Mouse (Mus musculus) embryo, embryonic 10 days (tissue): Measurements from ENCODE around the gene Gm10134.
"Not testable (repeated sequence)": the region's sequence is repeated elsewhere in the genome, so short reads cannot be mapped to it uniquely, and the experiment has no call there.

ENCODE experiments used
- DNase-seq: peaks from one replicate; pipeline ENCODE4 v3.0.0-alpha.2; 2015; ENCODE audit warnings: low spot score

Gene Gm10134

DNA sequence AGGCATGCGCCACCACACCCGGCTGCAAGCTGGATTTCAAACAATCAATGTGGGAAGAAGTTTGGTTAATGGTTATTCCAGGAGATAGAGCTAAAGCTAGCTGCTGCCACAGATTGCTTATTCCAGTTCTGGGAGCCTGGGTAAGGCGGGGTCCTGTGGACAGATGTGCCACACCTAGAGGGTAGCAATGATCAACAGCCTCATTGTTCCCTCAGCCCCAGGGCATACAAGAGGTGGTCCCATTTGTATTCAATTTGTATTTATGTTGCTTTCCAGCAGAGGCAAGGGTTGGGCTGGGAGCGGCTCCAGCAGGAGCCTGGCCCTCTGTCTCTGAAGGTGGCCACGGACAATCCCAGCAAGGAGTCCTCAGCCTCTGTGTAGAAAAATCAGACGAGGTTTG lies 396 bp downstream of the Gm10134 start:
- no peak for DNase-seq

DNA sequence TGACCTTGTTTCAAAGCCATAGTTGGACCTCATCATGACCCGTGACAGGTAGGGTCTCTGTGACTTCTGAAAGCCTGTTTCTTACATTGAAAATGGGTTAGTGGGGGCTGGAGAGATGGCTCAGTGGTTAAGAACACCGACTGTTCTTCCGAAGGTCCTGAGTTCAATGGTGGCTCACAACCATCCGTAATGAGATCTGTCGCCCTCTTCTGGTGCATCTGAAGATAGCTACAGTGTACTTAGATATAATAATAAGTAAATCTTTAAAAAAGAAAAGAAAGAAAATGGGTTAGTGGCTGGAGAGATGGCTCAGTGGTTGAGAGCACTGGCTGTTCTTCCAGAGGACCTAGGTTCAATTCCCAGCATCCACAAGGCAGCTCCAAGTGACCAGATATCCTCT lies 5.7 kb downstream of the Gm10134 start:
- DNase-seq, result not testable (repeated sequence)

DNA sequence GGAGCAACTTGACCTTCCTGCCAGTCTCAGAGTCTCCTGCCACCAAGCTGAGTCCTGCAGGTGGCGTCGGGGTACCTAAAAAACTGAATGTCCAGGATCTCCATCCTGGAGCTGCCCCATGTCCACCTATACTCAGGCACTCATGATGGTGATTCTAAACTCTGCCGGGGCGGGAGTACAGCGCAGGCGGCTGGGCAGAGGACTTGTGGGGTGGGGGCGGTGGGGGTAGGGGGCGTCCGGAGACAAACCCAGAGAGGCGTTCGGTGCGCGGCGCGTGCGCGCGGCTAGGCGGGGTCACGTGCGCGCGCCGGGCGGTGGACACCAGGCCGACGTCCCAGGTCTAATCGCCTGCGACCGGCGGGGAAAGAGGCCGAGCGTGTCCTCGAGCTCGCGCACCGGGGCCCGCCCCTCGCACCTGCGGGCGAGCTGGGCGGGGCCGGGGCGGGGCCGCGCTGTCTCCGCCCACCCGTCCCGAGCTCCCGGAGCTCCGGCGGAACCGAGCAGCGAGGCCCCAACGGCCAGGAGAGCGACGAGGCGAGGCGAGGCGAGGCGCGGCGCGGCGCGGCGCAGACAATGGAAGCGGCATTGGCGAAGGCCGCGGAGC lies 7.0 kb downstream of the Gm10134 start, which contains the start of gene Ralgds:
TSS of gene Ralgds (plus strand) at position 328 of the 604 bp plus-strand sequence.
- DNase-seq, result peak; percentile 77

DNA sequence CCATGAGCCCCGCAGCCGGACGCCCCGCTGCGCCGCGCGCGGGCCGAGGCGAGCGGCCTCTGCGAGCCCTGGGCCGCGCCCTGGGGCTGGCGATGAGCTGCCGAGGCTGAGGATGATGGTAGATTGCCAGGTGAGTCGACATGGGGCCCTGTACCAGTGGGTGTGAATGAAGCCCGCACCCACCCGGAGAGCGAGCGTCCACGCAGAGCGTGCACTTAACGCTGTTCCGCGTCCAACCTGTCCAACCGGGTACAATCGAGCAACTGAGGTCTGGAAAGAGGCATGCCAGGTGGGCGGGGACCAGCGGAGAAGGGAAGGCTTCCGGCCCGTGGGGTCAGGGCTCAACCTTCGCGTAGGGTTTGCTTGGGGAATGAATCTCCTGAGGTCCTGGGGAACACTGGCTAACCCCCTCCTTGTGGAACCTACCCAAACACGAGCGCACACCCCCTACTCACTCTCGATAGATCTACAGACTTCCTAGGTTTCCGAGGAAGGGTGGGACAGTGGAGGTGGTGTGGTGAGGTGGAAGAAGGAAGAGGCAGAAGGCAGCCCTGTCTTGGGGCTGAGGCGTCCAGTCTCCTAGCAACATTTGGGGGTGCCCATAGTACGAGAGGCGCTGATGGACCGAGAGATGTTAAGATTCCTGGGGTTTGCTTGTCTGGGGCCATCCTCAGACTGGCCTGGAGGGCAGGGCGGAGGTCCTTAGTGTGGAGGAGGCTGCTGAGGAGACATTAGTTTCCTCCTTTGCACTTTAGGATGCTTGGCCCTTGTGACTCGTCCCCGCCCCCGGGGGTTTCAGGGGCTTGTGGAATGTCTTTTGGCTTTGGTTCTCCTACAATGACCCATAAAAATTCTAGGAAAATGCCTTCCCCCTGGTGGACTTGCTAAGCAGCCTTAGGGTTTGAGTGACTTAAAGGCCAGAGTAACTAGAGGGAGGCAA lies 7.8 kb downstream of the Gm10134 start:
- peak; percentile 53 for DNase-seq

DNA sequence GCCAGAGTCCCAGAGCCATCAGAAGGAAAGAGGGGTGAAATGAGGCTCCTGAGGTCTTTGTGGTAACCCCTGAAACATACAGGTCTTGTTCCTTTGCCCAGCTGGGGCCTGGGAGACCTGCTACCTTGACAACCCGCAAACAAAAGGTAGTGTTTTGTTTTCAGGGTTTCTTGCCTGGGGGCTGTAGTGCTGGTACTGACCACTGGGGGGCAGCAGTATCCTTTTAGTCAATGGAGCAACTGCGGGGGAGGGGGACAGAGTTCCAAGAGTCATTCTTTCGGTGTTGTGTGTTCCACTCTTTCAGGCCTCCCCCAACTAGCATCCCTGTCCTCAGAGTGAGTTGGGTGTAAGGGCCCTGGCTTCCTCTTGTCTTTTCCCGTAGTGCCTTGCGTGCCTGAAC lies 8.6 kb downstream of the Gm10134 start:
- DNase-seq, result peak; percentile 82

DNA sequence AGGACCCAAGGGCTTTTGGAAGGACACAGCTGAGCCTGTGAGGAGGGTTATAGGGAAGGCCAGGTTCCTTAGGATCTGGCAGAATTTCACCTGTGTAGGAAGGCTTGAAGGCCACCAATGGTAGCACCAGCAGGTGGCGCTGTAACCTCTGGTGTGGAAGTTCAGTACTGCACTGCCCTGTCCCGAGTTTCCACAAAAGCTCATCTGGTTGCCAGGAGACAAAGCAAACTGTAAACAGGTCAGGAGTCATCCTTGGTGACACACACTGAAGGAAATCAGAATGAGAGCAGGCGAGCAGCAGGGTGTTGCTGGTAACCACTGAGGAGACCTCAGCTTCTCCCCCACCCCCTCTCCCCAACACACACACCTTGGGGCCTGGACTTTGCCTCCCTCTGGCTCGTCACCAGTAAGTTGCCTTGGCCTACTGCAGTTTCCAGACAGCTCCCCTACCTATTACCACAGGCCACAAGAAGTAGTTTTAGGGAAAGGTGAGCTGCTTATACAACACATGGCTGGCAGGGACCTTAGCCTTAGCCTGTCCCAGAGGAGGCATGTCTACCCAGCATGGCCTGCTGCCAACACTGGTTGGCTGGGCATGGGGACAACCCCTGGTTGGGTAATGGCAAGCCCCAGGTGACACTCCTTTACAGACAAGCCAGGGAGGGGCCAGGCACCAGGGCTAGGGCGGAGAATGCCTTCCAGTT lies 11.5 kb downstream of the Gm10134 start:
- peak; percentile 89 for DNase-seq

DNA sequence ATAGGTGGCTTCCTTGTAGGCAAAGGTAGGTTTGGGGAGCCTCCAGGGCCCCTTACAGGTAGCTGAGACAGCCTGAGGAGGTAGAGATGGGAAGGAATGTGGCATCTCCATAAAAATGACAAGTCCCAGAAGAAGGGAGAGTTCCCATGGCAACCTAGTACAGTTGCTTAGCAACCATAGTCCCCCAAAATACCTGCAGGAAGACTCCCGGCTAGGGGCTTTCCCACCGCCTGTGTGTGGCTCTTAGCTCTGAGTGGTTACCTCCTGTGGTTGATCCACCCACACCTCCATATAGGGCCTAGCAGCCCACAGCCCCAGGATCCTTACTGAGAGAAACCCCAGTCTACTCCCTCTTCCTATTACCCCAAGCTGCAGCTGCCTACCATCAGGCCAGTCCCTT lies 12.3 kb downstream of the Gm10134 start:
- no peak for DNase-seq

DNA sequence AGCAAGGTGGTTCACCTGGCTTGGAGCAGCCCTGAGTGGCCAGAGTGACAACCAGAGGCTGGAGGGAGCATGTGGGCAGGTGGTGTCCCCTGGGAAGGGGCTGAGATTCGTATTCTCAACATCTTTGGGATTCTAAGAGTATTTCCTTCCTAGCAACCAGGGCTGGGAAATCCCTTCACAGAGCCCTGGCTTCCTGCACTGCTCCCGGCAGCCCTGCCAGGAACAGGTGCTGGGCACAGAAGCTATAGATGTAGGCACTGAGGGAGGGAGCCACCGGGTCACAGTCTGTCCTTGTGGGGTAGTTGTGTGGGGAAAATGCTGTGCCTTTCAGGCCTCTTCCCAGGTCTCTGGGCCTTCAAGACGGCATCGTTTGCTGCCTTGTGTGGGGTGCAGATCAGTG lies 14.7 kb downstream of the Gm10134 start:
- DNase-seq, result no peak

DNA sequence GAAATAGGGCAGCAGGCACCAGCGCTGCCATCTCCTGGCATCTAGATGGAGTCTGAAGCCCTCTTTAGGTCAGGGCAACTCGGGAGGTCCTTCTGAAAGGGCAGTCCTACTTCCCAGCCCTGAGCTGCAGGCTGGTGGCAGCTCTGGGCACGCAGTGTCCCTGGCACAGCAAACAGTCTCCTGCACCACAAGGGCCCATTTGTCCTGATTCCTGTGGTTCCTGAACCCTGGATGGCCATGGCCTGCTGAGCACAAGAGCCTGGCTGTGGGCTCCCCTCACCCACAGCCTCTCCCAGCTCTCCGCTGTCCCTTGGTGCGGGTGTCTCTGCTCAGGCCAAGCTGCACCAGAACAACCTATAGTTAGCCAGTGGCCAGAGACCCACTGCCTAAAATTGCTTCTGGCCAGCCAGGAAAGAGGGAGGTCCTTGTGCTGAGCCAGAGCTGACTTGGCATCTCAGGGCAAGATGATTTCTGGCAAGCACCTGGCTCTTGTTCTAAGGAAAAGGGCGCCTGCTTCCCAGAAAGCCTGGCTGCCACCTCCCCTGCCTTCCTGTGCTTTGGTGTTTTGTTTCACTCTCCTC lies 15.8 kb downstream of the Gm10134 start:
- no peak for DNase-seq

DNA sequence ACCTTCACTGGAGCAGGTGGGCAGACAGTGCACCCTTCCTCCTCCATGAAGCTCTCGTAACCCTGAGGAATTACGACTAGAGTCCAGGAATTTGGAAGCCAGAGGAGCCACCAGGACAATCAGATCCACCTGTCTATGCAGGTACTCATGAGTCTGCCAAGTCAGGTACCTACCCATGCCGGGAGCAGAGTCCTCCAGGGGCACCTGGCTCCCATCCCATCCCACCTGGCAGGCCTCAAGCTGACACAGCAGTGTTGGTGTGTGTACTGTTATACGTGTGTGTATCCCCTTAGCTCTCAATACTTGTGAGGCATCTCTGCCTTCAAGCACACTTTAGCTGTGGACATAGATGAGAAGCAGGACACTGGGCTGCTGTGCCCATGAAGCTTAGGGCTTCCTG lies 16.3 kb downstream of the Gm10134 start:
- no peak for DNase-seq

DNA sequence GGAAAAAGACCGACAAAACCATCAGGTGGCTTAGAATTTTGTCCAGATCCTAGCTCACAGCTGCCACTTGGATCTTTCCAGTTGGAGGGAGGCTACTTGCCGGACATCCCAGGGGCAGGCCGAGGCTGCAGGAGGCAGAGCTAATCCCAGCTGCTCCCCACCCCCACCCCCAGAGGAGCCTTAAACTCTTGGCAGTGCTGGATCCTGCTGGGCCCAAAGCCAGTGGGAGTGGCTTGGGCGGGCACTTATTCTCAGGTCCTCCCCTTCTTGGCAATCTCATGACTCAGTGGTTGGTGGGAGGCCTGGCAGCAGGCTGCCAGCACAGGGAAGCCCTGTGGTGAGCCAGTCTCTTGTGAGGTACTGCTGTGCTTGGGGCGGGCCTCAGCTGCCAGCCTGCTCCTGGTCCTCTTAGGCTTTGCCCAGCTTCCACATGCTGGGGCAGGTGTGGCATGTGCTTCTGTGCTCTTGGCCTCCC lies 17.8 kb downstream of the Gm10134 start:
- no peak for DNase-seq

DNA sequence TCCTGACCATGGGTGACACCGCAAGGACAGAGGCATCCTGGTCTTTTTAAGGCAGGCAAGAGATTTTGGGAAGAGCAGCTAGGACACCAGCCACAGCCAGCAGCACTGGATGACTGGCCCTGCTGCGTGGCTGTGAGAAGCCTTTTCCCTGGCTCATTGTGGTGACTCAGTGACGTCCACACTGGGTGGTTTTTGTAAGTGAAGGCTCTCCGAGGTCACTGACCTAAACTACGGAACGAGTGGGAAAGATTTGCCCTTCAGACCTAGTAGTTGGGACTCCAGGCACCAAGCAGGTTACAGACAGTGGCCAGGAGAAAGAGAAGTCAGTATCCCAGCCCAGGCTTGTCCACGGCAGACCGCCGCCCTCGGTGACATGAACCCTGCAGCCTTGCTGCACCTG lies 18.5 kb downstream of the Gm10134 start:
- no peak for DNase-seq

DNA sequence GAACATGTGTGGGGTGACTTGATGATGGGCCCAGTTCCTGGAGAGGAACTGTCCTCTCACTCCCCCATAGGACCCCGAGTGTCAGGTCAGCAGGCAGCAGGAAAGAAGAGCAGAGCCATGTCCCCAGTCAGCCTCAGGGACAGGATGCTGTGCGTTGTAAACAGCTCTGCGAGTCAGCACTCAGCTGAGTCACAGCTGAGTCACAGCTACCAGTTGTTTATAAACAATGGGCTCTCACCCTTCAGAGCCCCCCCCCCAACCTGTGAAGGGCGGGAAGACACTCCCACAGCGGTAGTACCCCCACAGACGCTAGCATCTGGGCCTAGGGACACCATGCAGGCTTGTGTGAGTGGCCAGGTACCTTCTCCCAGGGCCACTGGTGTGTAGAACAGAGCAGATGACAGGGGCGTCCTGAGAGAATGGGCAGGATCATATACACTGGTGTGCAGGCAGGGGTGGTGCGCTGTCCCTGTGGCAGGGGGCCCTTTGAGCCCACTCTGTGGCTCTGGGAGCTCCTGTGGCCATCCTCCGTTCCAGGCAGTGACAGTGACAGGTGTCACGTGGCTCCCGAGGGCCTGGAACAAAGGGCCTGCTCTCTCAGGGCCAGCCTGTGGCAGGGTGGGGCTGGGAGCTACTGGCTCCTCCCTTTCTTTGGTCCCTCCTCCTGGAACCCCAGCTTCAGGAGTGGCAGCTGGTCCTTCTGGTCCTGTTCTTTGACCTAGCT lies 19.5 kb downstream of the Gm10134 start:
- DNase-seq, result peak; percentile 80

DNA sequence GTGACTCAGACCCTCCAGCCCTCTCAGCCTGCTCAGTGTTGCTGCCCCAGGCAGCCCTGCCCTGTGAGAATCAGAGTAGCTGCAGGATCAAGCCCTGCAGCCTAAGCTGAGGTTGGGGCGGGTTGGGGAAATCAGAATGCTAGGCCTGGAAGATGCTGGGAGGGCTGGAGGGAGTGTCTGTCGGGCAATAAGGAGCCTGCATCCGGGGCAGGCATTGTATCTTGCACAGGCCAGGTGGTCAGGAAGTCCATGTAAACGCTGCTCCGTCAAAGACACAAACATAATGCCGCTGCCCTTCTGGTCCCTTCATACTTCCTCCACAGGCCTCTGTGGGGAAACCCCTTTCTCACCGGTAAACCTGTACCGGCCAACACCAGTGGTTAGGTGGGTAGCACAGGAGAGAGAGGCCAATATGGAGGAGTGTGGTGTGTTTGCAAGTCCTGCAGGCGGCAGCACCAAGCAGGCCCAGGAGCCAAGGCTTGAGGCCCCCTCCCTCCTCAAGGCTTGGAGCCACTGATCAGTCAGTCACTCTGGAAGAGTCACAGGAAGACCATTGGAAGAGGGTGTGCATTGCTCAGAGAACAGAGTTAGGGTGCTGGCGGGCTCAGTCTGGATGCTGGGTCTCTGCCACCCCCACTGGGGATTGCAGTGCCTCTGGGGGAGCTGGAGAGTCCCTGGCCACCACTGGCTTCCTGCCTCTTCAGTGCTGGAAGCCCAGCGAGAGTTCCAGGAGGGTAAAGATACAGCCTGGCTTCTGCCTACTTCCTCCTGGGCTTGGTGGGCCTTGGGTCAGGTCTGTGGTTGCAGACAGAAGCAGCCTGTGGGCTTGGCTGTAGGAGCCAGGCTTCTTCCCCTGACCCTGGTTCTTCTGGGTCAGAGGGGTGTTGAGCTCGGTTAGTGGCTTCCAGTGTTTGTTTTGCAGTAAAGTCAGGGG lies 20.3 kb downstream of the Gm10134 start:
- peak; percentile 57 for DNase-seq

DNA sequence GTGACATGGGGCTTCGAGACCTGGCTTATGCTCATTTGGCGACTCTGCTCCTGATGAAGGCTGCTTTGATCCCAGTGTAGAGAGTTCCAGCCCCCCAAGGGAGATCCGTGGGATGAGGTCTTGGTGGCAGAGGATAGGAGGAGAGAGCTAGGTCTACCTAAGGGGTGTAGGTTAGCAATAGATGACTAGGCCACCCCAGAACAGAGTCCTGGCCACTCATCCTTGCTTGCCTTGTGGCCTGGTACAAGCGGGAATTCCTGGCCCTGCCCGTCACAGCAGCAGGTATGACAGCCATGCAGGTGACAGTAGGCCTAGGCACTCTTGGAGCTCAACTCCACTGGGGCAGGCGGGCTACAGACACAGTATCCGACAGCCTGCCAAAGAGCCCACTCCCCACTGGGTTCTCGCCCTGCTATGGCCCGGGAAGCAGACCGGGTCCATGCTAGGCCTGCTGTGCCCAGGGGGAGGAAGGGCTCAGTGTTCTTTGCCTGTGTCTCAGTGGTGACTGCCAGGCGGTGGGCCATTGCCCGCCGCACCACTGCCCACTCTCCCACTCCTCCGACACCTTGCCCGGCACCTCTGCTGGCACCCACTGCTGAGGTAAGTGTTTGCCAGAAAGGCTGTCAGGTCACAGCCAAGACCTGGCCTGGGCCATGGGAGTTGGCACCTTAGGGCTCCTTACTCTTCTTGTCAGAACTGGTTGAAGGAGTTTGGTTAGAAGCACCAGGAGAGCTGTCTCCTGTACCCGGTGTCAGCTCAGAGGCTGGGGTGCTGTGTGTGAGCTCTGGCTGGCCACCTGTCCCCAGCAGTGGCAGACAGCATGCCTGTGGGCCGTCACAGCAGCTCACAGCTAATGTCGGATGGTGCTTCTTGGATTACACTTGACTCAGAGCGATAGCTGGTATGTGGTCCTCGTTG lies 21.8 kb downstream of the Gm10134 start:
- no peak for DNase-seq

DNA sequence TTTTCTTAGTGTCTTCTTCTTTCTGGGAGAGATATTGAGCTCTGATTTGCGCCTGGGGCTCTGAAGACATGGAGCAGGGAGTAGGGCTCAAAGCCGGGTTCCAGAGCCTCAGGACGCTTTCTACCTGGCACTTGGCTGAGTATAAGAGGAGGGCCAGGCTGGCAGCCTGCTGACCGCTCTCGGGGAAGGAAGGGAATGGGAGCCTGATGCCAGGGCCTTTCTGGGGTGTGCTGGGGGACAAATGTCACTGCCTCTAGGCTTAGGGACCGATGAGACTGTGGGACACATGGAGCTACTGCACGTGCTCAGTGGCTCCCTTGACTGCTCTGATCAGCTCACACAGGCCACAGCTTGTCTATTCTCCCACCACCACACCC lies 22.4 kb downstream of the Gm10134 start:
- no peak for DNase-seq

DNA sequence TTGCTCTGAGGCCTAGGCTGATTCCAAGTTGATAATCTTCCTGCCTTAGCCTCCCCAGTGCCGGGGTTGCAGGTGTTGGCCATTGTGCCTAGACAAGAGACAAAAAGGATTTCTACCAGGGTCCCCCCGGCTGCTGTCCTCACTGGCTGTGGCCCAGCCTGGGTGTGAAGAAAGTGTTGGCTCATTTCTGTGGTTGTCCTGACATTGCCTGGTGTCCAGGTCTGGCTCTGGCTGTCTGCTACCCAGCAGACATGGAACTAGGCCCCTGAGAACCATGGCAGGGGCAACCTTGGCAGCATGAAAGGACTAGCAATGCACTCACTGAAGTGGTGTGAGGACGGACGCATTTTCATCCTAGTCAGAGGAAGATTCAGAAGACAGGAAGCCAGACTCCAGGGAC lies 24.0 kb downstream of the Gm10134 start:
- no peak for DNase-seq

DNA sequence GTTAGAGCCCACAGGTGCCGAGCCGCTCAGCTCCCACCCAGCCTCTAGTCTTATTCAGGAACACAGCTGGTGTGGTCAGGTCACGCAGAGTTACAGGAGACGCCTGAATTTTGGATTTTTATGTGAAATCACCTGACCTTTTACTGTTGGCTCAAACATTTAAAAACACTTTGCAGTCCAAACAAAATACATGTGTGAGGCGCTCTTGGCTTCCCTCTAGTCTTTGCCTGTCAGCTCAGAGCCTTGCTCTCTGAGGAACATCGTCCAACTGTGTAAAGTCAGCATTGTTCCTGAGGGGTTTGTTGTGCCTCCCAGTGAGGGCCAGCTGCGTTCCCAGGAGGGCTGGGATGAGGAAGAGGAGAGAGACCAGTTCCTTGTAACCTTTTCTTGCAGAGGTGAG lies 24.4 kb downstream of the Gm10134 start:
- no peak for DNase-seq
